Mouse (Mus musculus): ENCODE measurements around the gene Cd151.

DNA sequence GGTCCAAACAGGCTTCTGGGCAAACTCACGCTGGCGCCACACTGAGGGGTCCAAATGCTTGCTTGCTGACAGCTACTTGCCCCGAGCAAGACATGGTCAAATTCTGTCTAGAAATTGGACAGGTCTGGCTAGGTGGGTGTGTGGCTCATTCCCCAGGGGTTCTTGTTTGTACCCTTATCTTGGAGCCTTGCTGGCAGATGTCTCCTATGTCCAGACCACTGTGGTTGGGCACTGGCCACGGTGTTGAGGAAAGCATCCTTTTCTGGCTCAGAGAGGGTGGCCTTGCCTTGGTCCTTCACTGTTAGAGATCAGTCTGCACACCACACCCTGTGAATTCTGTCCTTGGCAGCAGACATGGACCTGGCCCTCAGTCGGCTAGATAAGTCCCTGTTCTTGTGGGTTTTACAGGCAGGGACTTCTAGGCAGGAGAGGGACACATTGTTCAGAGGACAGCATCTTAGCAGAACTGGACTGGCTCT lies 11.1 kb downstream of the Cd151 start:
- no peak for TF ChIP-seq CTCF (IDR thresholded peaks at IDR 0.05)
- TF ChIP-seq POLR2A (IDR thresholded peaks at IDR 0.05; ENCODE audit: insufficient read depth, low read depth, low read length): no peak
- TF ChIP-seq EP300 (IDR thresholded peaks at IDR 0.05; ENCODE audit: insufficient read depth, low read depth, low read length): no peak

Data from heart, adult 2 months (tissue).